Mouse (Mus musculus) heart, postnatal 25 days (tissue): ENCODE results near the gene Syngr3. TPM values are rescaled to one million over a fixed set of nuclear protein-coding genes. Genes with fewer than 3 reads are reported as not detected.
"Not testable (repeated sequence)": the region's sequence is repeated elsewhere in the genome, so short reads cannot be mapped to it uniquely, and the experiment has no call there.

Experiments used
- DNase-seq: peaks from one replicate; pipeline ENCODE4 v3.0.0; 2022; ENCODE audit warnings: low spot score
- intact Hi-C: fragments of 180-260 bp; cut with DNase I; formaldehyde crosslinking; loops from one replicate; pipeline ENCODE4 v1.15.1; 2025
- total RNA-seq, 2 experiments: library from RNA; stranded (reverse); gene quantifications; 2 replicates each; pipeline ENCODE4 v1.2.3; 2021

The Syngr3 gene
- total RNA-seq, 2 experiments from 2014 or later: not detected

DNA sequence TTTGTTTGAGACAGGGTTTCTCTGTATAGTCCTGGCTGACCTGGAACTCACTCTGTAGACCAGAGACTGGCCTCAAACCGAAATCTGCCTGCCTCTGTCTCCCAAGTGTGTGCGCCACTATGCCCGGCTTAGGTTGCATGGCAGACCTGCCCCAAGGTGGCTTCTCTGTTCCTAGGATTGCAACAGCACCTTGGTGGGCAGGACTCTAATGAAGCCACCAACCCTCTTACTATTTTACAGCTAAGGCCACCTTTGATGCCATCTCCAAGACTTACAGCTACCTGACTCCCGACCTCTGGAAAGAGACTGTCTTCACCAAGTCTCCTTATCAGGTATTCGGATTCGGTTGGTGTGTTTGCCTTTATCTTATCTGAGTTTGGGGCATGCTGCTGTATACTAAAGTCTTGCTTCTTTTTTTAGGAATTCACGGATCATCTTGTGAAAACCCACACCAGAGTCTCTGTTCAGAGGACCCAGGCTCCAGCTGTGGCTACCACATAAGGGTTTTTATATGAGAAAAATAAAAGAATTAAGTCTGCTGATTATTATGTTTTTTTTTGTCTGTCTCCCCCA is 31.7 kb upstream of the Syngr3 start:
- DNase-seq, intact Hi-C loops: not testable (repeated sequence)

DNA sequence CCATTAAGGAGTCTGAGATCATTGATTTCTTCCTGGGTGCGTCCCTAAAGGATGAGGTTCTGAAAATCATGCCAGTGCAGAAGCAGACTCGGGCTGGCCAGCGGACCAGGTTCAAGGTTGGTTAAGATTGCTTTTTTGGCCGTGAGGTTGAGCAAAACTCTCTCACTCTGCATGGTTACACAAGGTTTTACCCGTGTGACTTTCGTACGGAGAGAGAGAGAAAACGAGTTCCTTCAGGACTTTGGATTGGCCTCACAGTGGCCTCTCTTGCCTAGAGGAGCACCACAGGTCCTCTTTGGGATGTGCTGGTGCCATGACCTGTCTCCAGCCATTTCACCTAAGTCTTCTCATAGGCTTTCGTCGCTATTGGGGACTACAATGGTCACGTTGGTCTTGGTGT is 30.9 kb upstream of the Syngr3 start:
- intact Hi-C loops: not testable (repeated sequence)

DNA sequence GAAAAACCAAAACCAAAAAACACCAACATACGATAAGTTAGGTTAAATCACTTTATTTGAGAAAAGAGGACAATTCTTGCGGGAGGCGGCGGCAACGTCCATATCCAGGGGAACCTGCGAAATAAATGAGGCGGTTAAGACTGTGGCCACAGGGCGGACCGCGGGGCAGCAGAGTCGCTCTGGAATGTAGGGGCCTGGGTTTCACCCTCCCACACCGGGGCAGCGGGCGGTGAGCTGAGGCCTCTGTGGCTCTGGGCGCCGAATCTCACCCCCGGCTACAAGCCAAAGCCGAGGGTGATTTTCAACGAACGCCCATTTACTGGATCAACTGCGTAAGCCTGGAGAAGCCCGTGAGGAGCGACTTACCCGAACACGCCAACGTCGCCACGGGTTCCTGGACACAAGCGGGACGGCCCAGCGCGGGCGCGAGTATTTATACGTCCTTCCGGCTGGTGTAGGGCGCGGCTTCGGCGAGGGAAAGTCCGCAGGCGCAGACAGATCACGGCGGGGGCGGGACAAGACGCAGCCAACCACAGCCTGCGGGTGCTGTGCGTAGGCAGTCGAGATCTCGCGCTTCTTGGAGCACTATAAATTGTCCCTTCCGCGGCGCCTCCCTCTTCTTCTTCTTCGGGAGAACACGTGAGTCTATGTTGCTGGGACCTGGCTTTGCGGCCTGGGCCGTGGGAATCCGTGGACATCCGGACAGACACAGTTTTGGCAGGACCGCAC is 29.9 kb upstream of the Syngr3 start:
- intact Hi-C loops: loop anchor here (5.0 kb wide), 1 partner anchor 192 kb away; the partner anchor contains the start of gene Traf7
- peak; percentile 97 for DNase-seq

More for the DNA sequence above, 30.9 kb upstream of the Syngr3 start:
- not testable (repeated sequence) for DNase-seq

DNA sequence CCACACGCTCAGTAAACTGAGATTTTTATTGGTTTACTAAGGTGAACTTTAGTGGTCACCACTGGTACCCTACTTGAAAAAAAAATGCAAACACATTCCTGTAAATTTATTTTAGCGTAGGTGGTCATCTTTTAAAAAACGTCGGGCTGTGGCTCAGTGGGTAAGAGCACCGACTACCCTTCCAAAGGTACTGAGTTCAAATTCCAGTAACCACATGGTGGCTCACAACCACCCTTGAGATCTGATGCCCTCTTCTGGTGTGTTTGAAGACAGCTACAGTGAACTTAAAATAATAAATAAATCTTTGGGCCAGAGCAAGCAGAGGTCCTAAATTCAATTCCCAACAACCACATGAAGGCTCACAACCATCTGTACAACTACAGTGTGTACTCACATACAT is 29.2 kb upstream of the Syngr3 start:
- DNase-seq: not testable (repeated sequence)
- intact Hi-C loops: loop anchor here (5.0 kb wide), 1 partner anchor 192 kb away; the partner anchor contains the start of gene Traf7

DNA sequence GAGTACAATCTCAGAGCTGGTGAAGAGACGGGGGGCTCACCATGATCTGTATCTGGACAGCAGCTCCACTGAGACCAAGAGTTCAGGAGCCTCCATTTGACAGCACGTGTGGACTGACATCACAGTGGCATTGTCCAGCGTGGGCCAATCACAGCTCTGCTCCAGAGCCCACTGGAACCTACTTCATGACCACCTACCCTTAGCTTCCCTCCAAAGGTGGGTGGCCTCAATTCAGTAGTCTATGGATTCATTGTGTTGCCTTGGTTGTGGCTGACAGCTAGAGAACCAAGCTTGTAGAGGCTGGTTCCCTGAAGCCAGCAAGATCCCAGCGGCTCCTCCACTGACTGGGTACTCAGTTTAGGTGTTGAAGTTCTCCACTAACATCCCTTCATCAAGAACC is 28.2 kb upstream of the Syngr3 start, which contains the start of the genes Rnf151 and Rps2:
Gene Rnf151, minus strand, starts transcription at position 121 of the 400 bp plus-strand sequence.
Gene Rps2, plus strand, starts transcription at position 174 of the 400 bp plus-strand sequence.
- DNase-seq: no peak
- intact Hi-C loops: loop anchor here (5.0 kb wide), 1 partner anchor 191 kb away; the partner anchor contains the start of gene Traf7

DNA sequence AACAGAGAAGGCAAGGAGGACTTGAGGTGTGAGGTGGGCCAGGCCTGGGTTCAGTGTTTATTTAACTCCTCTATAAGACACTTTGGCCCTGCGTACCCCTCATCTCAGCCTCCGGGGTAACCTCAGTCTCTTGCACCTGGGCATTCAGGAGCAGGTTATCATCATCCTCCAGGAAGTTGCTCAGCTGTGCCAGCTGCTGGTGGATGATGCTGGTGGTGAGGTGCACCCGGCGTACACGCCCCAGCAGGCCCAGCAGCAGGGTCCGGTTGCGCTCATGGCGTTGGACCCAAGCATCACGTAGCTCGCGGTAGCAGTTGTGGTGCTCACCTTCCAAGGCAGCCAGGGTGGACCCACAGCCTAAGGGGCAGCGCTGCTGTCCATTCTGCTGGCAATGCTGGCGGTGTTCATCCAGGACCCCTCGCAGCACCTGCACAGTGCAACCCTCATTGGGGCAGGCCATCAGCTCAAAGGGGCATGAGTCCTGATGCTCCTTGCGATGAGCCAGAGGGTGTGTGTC is 26.5 kb upstream of the Syngr3 start:
- DNase-seq: no peak

DNA sequence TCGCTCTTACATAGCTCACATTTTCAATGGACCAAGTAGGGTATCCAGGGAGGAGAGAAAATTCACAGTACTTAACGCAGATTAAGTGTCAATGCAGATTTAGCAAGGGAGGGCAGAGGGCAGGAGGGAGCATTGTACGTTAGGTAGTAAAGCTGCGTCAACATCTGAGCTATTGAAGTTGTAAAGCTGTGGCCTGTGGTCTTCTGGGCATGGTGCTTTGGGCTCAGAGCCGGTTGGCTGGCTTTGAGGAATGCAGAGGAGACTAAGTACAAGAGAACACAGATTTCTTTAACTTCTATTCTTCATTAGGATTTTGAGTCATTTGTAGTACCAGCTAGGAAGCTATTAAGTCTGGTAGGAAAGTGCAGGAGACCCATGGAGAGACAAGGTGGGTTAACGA is 25.8 kb upstream of the Syngr3 start:
- intact Hi-C loops: loop anchor here (5.0 kb wide), 1 partner anchor 188 kb away; the partner anchor contains the start of gene Traf7

More for the DNA sequence above, 26.5 kb upstream of the Syngr3 start:
- intact Hi-C loops: loop anchor here (5.0 kb wide), 1 partner anchor 189 kb away; the partner anchor contains the start of gene Traf7

DNA sequence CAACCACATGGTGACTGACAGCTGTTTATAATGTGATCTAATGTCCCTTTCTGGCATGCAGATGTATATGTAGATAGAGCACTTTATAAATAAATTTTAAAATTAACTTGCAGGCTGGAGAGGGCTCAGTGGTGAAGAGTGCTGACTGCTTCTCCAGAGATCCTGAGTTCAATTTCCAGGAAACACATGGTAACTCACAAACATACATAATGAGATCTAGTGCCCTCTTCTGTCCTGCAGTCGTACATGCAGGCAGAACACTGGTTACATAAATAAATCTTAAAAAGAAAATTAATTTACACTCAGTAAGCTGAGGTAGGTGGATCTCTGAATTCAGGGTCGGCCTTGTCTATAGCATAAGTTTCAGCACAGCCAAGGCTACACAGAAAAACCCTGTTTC is 18.9 kb upstream of the Syngr3 start:
- no peak for DNase-seq
- intact Hi-C loops: no loop called here

More for the DNA sequence above, 25.8 kb upstream of the Syngr3 start:
- DNase-seq: no peak

DNA sequence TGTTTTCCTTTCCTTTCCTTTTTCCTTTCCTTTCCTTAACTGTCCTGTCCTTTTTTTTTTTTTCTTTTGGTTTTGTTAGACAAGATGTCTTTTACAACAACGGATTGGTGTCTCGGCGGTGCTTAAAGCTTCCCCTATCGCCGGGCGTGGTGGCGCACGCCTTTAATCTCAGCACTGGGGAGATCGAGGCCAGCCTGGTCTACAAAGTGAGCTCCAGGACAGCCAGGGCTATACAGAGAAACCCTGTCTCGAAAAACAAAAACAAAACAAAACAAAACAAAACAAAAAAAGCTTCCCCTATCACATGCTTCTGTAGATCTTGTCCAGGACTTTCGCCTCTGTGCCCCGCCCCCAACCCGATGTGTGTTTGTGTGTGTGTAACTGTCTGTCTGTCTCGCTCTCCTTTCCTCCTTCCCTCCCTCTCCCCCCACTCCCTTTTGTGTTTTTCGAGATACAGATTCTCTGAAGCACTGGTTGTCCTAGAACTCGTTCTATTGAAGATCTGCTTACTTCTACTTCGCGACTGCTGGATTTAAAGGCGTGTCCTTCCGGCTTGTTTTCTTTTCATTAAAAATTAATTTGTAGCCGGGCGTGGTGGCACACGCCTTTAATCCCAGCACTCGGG is 18.2 kb upstream of the Syngr3 start:
- no peak for DNase-seq
- intact Hi-C loops: loop anchor here (1.0 kb wide), 1 partner anchor 32 kb away; no protein-coding TSS in a partner anchor

DNA sequence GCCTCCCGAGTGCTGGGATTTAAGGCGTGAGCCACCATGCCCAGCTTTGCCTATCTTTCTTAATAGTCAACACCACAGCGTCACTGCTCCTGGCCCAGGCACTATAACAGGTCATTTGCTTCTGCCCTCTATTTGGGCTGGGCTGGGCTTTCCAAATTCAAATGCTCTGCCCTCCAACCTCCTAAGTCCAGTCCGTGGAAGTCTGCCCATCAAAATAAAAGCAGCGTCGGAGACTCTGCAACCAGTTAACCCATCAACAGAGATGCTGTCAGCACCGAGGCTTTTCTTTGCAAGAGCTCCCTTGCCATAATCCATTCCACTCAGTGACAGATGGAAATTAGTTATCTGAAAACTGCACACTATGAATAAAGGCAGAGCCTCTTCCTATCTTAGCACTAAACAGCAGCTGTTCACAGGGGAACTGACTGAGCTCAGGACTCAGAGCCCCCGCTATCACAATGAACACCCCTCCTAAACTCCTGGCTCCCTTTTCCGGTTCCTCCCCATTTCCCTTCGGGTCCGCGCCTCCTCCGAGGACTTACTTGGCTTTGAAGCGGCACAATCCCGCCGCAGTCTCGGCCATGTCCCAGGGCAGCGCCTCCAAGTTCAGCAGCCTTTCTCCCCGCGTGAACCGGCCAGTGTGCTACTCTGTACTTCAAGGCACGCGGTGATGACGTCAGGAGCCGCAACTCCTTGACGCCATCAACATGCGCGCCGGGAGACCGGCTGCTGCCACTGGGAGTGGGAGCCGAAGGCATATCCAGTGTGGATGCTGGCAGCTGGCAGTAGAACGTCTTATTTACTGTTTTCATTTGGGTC is 17.4 kb upstream of the Syngr3 start, which contains the start of gene Tbl3:
Gene Tbl3, minus strand, starts transcription at position 679 of the 819 bp plus-strand sequence.
- intact Hi-C loops: loop anchor here (1.0 kb wide), 1 partner anchor 31 kb away; no protein-coding TSS in a partner anchor
- peak; percentile 85 for DNase-seq

DNA sequence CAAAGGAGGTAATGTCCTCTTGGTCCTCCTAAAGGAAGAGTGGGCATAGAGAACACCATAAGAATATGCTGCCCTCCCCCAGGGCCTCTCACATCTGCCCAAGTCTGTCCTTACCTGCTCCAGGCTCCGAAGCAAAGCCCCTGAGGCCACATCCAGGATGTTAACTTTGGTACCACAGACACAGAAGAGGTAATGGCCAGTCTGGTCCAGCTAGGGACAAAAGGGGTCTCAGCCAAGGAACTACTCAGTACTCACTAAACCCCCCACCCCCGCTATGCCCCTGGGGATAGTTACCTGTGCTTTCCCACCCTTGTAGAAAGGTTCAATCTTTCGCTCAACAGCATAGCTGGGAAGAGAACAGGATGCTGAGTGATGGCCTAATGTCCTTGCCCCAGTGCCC is 16.1 kb upstream of the Syngr3 start:
- intact Hi-C loops: no loop called here
- no peak for DNase-seq

DNA sequence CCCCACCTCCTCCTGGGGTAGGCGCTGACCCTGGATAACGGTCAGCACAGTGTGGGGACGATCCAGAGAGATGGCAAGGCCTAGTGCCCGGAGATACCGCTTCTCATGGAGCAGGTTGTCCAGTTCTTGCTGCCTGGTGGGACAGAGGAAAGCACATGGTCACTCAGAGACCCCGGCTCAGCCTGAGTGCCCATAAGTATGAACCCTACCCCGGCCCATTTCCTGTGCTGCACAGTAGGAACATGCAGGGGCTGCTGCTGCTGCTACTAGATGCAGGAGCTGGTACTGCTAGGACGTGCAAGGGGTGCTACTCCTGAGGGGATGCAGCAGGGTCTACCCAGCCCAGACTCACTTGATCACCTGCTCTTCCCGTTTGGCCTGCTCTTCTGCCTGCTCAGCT is 11.5 kb upstream of the Syngr3 start:
- no peak for DNase-seq
- intact Hi-C loops: no loop called here

DNA sequence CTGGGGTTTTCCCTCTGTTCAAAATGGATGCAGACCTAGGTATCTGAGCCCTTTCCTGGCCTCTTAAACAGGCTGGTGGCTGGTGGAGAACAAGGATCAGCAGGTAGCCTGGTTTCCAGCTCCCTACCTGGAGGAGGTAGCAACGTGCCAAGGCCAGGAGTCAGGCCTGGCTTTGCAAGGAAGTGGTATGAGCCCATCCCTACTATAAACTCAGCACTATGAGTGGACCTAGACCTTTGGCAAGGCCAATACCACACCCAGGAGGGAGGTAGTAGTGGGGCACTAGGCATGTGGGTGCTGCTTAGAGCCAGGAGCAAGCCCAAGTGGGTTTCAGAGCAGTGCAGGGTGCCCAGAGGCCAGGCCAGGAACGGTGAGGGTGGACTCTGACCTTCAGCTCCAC is 9.7 kb upstream of the Syngr3 start:
- DNase-seq: no peak
- intact Hi-C loops: no loop called here

DNA sequence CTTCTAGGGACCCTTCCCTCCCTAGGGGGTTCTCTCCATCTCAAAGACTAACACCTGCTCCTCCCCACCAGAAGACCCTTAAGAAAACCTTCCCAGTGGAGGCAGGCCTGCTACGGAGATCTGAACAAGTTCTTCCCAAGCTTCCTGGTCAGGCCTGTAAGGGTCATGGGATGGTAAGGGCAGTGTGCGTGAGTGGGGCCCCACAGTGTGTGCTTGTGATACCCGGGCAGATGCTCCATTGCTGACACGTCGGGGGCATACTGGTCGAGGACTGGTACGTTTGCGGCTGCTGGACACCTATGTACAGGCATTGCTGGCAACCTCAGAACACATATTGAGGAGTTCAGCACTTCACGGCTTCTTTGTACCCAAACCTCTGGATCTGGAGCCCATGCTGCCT is 9.0 kb upstream of the Syngr3 start:
- no peak for DNase-seq
- intact Hi-C loops: no loop called here

DNA sequence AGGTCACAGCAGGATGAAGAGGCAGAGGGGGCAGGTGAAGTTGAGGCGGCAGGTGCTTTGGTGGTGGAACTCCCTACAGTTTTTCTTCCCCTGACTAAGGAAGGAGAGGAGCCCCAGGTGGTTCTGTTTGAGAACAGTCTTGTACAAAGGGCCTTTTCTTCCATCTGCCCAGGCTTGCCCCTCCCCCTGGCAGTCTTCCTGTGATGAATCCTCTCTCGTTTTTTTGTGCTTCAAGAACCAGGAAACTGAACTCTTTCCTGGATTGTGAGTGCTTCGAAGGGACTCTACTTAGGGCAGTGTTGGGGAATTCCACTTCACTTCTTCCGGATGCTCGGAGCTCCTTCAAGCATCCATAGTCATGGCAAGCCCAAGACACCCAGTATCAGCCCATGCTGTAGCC is 8.2 kb upstream of the Syngr3 start:
- no peak for DNase-seq
- intact Hi-C loops: no loop called here

DNA sequence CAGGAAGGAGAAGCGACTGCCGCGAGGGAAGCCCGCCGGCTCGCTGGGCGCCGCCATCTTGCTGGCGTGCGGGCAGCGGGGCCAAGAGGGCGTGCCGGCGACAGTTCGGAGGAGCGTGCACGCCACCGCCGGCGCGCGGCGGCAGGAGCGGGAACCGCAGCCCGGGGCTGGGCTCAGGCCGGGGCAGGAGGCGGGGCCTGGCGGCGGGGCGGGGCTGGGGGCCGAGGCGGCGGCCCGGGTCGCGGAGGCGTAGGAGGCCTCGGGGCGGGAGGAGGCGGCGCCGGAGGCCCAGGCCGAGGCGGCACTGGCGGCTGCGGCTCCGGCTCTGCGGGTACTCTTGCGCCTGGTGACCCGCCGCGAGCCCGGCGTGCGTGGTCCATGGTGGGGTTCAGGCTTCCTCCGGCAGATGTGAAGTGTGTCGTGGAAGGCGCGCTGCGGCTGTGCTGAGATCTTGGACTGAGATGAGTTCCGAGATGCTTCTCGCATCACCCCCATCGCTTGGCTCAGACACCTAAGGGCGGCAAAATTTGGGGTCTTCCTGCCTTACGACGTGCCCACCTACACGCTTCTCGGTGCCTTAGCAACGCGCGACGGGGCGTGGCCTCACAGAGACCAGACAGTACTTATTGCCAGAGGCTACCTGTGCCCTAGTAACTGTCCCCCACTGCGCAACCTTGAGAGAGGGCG is 6.4 kb upstream of the Syngr3 start, which contains the start of the genes Gfer and Noxo1:
Gene Gfer, minus strand, starts transcription at position 146 of the 687 bp plus-strand sequence.
Gene Noxo1, plus strand, starts transcription at position 224 of the 687 bp plus-strand sequence.
- intact Hi-C loops: no loop called here
- DNase-seq: peak; percentile 79

DNA sequence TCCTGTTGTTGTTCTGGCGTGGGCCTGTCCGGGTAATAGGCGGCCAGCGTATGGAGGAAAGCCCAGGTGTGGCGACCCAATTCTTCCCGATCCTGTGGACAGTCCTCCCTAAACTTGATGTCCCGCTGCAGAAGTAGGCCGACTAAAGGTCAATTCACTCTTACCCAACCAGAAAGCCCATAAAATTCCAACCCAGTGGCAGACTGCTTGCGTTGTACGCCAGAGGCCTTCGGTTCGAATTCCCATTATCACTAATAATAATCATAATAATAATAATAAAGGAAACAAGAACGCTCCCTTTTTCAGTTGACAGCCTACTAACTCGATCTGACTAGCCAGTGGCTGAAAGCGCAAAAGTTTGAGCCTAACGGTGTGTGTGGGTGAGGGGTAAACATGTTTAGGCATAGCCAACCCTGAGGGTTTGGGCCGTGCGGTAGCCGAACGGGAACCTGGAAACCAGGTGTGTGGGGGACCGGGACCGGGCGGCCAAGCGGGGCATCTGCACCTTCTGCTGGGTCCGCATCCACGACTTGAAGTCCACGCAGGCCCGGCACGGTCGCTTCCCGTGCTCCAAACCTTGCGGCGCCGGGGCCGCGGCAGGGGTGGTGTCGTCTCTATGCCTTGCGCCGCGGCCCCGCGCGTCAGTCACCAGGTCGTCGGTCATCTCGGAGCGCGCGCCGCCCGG is 5.7 kb upstream of the Syngr3 start:
- no peak for DNase-seq
- intact Hi-C loops: no loop called here

DNA sequence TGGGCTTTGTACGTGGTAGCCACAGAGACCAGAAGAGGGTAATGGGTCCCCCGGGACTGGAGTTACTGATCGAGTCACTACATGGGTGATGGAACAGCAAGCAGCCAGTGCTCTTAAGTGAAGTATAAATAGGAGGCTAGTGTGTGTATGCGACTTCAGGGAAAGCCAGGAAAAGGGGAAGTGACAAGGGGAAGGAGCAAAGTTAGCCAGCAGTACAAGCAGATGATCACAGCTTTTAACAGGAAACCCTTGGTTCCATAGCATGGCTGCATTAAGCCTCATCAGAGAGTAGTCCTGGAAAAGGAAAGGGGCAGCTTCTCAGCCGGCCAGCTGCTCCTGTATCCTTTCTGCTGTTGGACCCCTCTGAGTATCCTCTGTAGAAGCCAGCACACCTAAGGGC is 2.6 kb upstream of the Syngr3 start:
- intact Hi-C loops: no loop called here
- no peak for DNase-seq
